Mouse (Mus musculus) bone marrow, adult 2 months (tissue): ENCODE measurements around the gene Fam81a.

ENCODE experiments used
- CTCF ChIP-seq: fragments of 200-500 bp; IDR thresholded peaks from 2 replicates; pipeline ENCODE4 v1.5.1; 2011; ENCODE audit warnings: low read length, control low read depth; ENCODE audit not compliant: control insufficient read depth, insufficient read depth
- POLR2A ChIP-seq: fragments of 200-500 bp; IDR thresholded peaks from 2 replicates; pipeline ENCODE4 v1.6.1; 2011; ENCODE audit warnings: low read depth, mild to moderate bottlenecking, control low read depth, low read length, borderline replicate concordance; ENCODE audit not compliant: control insufficient read depth

DNA sequence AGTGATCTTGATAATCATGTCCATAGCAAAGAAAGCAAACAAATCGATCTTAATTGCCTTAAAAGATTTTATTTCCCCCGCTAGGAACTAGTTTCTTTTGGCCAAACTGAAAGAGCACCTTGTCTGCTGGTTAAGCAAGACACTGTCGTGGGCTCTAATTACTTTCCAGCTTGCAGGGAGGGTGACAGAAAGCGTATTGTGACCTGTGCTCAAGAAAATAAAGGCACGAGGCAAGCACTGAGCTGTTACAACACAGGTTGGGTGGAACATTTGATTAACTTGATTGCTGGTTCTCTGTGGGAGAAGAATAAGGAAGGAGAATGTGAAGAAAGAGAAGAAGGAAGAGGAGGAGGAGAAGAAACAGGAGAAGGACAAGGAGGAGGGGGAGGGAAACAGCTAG is 94.1 kb downstream of the Fam81a start:
- TF ChIP-seq CTCF (no peak), POLR2A (no peak)
